Mouse (Mus musculus): ENCODE data around the gene Prss34. TPM values are rescaled to one million over a fixed set of nuclear protein-coding genes. Genes with fewer than 3 reads are reported as not detected.

Prss34 gene
- polyA plus RNA-seq, 1 experiment from 2014 or later, result 0.80 TPM

GRCm38 (mm10) chr17:25272326-25272725, 25.9 kb upstream of the Prss34 start:
- Histone ChIP-seq H3K27me3 (ENCODE audit: control insufficient read depth, insufficient read depth, low read length) (no peaks in the 10 kb centered on the region), H3K9ac (ENCODE audit: low read length) (peak overlapping the region; percentile 99), H3K9me3 (replicated peaks; ENCODE audit: control insufficient read depth, low read length) (no peaks in the 10 kb centered on the region), H3K36me3 (ENCODE audit: control insufficient read depth, insufficient read depth) (peaks cover 17% of the 10 kb centered on the region), H3K27ac (ENCODE audit: low read length) (peak overlapping the region; percentile 94), H3K4me1 (ENCODE audit: control insufficient read depth, insufficient read depth, low read length) (peaks cover 29% of the 10 kb centered on the region), H3K4me2 (ENCODE audit: low read depth, low read length) (peak overlapping the region; percentile 82), H3K4me3 (ENCODE audit: low read length) (peak overlapping the region; percentile 93)
- ATAC-seq (replicated peaks; ENCODE audit: extremely low read depth, insufficient read depth, low FRiP score), result no peak
- 0% methylated on average over 10 of the region's 10 CpGs for WGBS

DNA sequence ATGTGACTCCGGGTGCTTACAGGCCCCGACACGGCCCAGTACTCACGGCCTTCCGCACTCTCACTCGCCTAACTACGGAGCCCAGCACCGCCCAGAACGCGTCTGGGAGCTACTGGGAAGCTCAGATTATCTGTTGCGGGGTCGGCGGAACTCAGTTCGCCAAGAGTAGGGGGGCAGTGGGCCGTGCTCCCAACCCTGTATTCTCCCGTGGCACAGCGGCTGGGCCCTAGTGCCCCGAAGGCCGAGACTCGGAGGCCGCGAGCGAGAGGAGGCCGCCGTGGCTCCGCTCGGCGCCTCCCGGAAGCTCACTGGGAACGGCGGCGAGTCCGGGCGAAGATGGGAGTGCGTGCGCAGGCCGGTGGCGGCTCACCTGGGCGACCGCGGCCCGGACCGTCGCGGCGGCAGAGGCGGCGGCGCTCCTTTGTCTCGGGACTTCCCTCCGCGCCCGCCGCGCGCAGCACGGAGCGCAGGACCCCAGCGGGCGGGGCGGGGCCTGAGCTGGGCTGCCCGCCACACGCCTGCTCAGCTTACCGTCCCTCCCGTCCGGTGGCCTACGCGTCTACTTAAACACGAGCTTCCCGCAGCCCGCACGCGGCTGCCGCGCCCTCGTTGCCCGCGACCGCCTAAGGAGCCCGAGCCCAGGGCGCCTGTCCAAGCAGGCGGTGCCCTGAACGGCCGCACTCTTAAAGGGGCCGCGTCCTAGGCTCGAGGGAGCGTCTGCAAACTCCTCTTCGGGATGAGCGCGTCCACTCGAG, 25.1 kb upstream of the Prss34 start:
- H3K4me1 ChIP-seq (ENCODE audit: control insufficient read depth, insufficient read depth, low read length), result peaks cover 29% of the 10 kb centered on the region
- WGBS, result under 1% methylated on average over 80 of the region's 92 CpGs
- peaks cover 9% of the 10 kb centered on the region for H3K36me3 ChIP-seq (ENCODE audit: control insufficient read depth, insufficient read depth)
- H3K27ac ChIP-seq (ENCODE audit: low read length), result peak overlapping the region; percentile 94
- peak overlapping the region; percentile 99 for H3K9ac ChIP-seq (ENCODE audit: low read length)
- peak overlapping the region; percentile 93 for H3K4me3 ChIP-seq (ENCODE audit: low read length)
- ATAC-seq (replicated peaks; ENCODE audit: extremely low read depth, insufficient read depth, low FRiP score), result peak; percentile 87
- no peaks in the 10 kb centered on the region for H3K27me3 ChIP-seq (ENCODE audit: control insufficient read depth, insufficient read depth, low read length)
- H3K4me2 ChIP-seq (ENCODE audit: low read depth, low read length), result peak overlapping the region; percentile 82
- H3K9me3 ChIP-seq (replicated peaks; ENCODE audit: control insufficient read depth, low read length), result no peaks in the 10 kb centered on the region

- WGBS, result under 1% methylated on average over 38 of the region's 45 CpGs
- Histone ChIP-seq H3K9me3 (replicated peaks; ENCODE audit: control insufficient read depth, low read length) (no peaks in the 10 kb centered on the region), H3K4me1 (ENCODE audit: control insufficient read depth, insufficient read depth, low read length) (peaks cover 29% of the 10 kb centered on the region), H3K27me3 (ENCODE audit: control insufficient read depth, insufficient read depth, low read length) (no peaks in the 10 kb centered on the region), H3K9ac (ENCODE audit: low read length) (peak overlapping the region; percentile 99), H3K27ac (ENCODE audit: low read length) (peak overlapping the region; percentile 94), H3K36me3 (ENCODE audit: control insufficient read depth, insufficient read depth) (peaks cover under 1% of the 10 kb centered on the region), H3K4me3 (ENCODE audit: low read length) (peak overlapping the region; percentile 93), H3K4me2 (ENCODE audit: low read depth, low read length) (peak overlapping the region; percentile 60)
- peak; percentile 87 for ATAC-seq (replicated peaks; ENCODE audit: extremely low read depth, insufficient read depth, low FRiP score)
Observed at GRCm38 (mm10) chr17:25273706-25274501, 24.3 kb upstream of the Prss34 start.

- WGBS, result 79% methylated on average over 9 of the region's 9 CpGs
- Histone ChIP-seq H3K9me3 (replicated peaks; ENCODE audit: control insufficient read depth, low read length) (no peaks in the 10 kb centered on the region), H3K9ac (ENCODE audit: low read length) (peak within 1 kb of the TSS; percentile 99), H3K4me1 (ENCODE audit: control insufficient read depth, insufficient read depth, low read length) (peaks cover 28% of the 10 kb centered on the region), H3K4me3 (ENCODE audit: low read length) (peak within 1 kb of the TSS; percentile 93), H3K36me3 (ENCODE audit: control insufficient read depth, insufficient read depth) (no peaks in the 10 kb centered on the region), H3K27me3 (ENCODE audit: control insufficient read depth, insufficient read depth, low read length) (no peaks in the 10 kb centered on the region), H3K4me2 (ENCODE audit: low read depth, low read length) (peak within 1 kb of the TSS; percentile 60), H3K27ac (ENCODE audit: low read length) (peak within 1 kb of the TSS; percentile 94)
- no peak for ATAC-seq (replicated peaks; ENCODE audit: extremely low read depth, insufficient read depth, low FRiP score)
Observed at GRCm38 (mm10) chr17:25274571-25275346, 23.4 kb upstream of the Prss34 start, which contains the start of gene Ube2i. TSS of gene Ube2i (minus strand) at chr17:25274622.

- no peak for ATAC-seq (replicated peaks; ENCODE audit: extremely low read depth, insufficient read depth, low FRiP score)
- peaks cover 18% of the 10 kb centered on the region for H3K4me1 ChIP-seq (ENCODE audit: control insufficient read depth, insufficient read depth, low read length)
Observed at GRCm38 (mm10) chr17:25275833-25276232, 22.4 kb upstream of the Prss34 start.

DNA sequence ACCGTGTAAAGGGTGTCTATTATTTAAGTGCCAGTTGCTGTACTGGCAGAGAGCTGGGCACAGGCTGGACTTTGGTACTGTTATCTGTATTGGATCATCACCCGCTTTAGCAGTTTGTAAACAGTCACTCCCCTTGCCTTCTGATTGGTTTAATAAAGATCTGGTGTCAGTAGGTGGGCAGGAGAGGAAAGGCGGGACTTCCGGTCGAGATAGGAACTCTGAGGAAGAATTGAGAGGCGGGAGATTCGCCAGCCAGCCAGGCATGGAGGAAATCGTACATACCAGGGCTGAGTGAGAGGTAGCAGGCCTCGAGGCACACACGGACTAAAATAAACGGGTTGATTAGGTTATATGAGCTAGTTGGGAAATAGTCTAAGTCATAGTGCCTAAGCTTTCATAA, 16.1 kb upstream of the Prss34 start:
- no peak overlapping the region for H3K4me3 ChIP-seq (ENCODE audit: low read length)
- H3K27me3 ChIP-seq (ENCODE audit: control insufficient read depth, insufficient read depth, low read length), result no peaks in the 10 kb centered on the region
- peaks cover 4% of the 10 kb centered on the region; the same call in 1 of the 2 replicates for H3K9me3 ChIP-seq (replicated peaks; ENCODE audit: control insufficient read depth, low read length)
- WGBS, result 29% methylated on average over 11 of the region's 11 CpGs
- no peaks in the 10 kb centered on the region for H3K36me3 ChIP-seq (ENCODE audit: control insufficient read depth, insufficient read depth)
- peak overlapping the region; percentile 1; the same call in 1 of the 2 replicates for H3K4me2 ChIP-seq (ENCODE audit: low read depth, low read length)
- ATAC-seq (replicated peaks; ENCODE audit: extremely low read depth, insufficient read depth, low FRiP score), result no peak
- H3K9ac ChIP-seq (ENCODE audit: low read length), result no peak overlapping the region
- H3K27ac ChIP-seq (ENCODE audit: low read length), result no peak overlapping the region
- H3K4me1 ChIP-seq (ENCODE audit: control insufficient read depth, insufficient read depth, low read length), result no peaks in the 10 kb centered on the region

More at GRCm38 (mm10) chr17:25275833-25276232, 22.4 kb upstream of the Prss34 start:
- Histone ChIP-seq H3K27me3 (ENCODE audit: control insufficient read depth, insufficient read depth, low read length) (no peaks in the 10 kb centered on the region), H3K9ac (ENCODE audit: low read length) (no peak overlapping the region), H3K9me3 (replicated peaks; ENCODE audit: control insufficient read depth, low read length) (no peaks in the 10 kb centered on the region), H3K27ac (ENCODE audit: low read length) (no peak overlapping the region), H3K36me3 (ENCODE audit: control insufficient read depth, insufficient read depth) (no peaks in the 10 kb centered on the region), H3K4me2 (ENCODE audit: low read depth, low read length) (no peak overlapping the region), H3K4me3 (ENCODE audit: low read length) (no peak overlapping the region)
- 88% methylated on average over 3 of the region's 3 CpGs for WGBS

DNA sequence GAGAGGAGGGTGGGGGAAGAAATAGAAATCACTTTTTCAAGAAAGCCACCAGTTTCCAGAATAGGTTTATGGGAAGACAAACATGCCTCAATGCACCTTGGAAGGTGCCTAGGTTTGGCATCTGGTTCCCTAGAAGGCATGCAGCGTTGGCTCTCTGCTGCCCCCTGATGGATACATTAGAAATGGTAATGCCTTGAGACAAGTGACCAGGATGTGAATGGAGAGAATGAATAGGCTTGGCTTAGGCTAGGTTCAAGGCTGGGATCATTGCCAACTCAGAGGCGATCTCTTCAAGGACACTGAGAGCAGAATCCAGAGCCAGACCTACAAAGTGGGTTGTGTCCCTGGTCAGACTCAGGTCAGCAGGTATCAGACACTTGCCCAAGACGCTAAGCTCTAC, 13.2 kb upstream of the Prss34 start:
- ATAC-seq (replicated peaks; ENCODE audit: extremely low read depth, insufficient read depth, low FRiP score), result no peak

GRCm38 (mm10) chr17:25288842-25289241, 9.4 kb upstream of the Prss34 start:
- H3K27me3 ChIP-seq (ENCODE audit: control insufficient read depth, insufficient read depth, low read length), result peaks cover 2% of the 10 kb centered on the region; the same call in 1 of the 2 replicates
- peaks cover 4% of the 10 kb centered on the region; the same call in 1 of the 2 replicates for H3K9me3 ChIP-seq (replicated peaks; ENCODE audit: control insufficient read depth, low read length)
- no peak overlapping the region for H3K27ac ChIP-seq (ENCODE audit: low read length)
- no peak overlapping the region for H3K4me2 ChIP-seq (ENCODE audit: low read depth, low read length)
- H3K36me3 ChIP-seq (ENCODE audit: control insufficient read depth, insufficient read depth), result no peaks in the 10 kb centered on the region
- ATAC-seq (replicated peaks; ENCODE audit: extremely low read depth, insufficient read depth, low FRiP score), result no peak
- no peaks in the 10 kb centered on the region for H3K4me1 ChIP-seq (ENCODE audit: control insufficient read depth, insufficient read depth, low read length)
- 24% methylated on average over 4 of the region's 4 CpGs for WGBS
- no peak overlapping the region for H3K4me3 ChIP-seq (ENCODE audit: low read length)
- no peak overlapping the region for H3K9ac ChIP-seq (ENCODE audit: low read length)

More for the DNA sequence above, 13.2 kb upstream of the Prss34 start:
- no peaks in the 10 kb centered on the region for H3K4me1 ChIP-seq (ENCODE audit: control insufficient read depth, insufficient read depth, low read length)
- H3K27me3 ChIP-seq (ENCODE audit: control insufficient read depth, insufficient read depth, low read length), result no peaks in the 10 kb centered on the region
- no peak overlapping the region for H3K27ac ChIP-seq (ENCODE audit: low read length)
- peaks cover 4% of the 10 kb centered on the region; the same call in 1 of the 2 replicates for H3K9me3 ChIP-seq (replicated peaks; ENCODE audit: control insufficient read depth, low read length)
- WGBS, result 15% methylated on average over 3 of the region's 3 CpGs
- no peak overlapping the region for H3K4me3 ChIP-seq (ENCODE audit: low read length)
- no peak overlapping the region for H3K9ac ChIP-seq (ENCODE audit: low read length)
- no peak overlapping the region for H3K4me2 ChIP-seq (ENCODE audit: low read depth, low read length)
- no peaks in the 10 kb centered on the region for H3K36me3 ChIP-seq (ENCODE audit: control insufficient read depth, insufficient read depth)

Data from heart, embryonic 16.5 days (tissue).